Mouse (Mus musculus) gastrocnemius, adult 18-20 months (tissue): ENCODE measurements at regions not wholly inside any gene's neighbourhood (a gene's known extent, or its start where the extent isn't known, plus 50 kb on each side); places are given as distances from the start of the nearest gene placed in this dataset.

Experiments
- DNase-seq: peaks from one replicate; pipeline ENCODE4 v3.0.0; 2021; ENCODE audit warnings: low spot score

- no peak for DNase-seq
Observed at GRCm38 (mm10) chr13:70454592-70455390, 182.6 kb downstream of the Ice1 start.

GRCm38 (mm10) chr13:70458406-70458805, 179.0 kb downstream of the Ice1 start:
- DNase-seq, result no peak

- no peak for DNase-seq
Observed at GRCm38 (mm10) chr13:70464996-70465395, 172.4 kb downstream of the Ice1 start.

GRCm38 (mm10) chr13:70474746-70475145, 162.7 kb downstream of the Ice1 start:
- no peak for DNase-seq

- no peak for DNase-seq
Observed at GRCm38 (mm10) chr13:70475366-70475765, 162.1 kb downstream of the Ice1 start.

- DNase-seq, result no peak
Observed at GRCm38 (mm10) chr13:70499302-70499701, 138.1 kb downstream of the Ice1 start.
